Mouse (Mus musculus) cortical plate, adult 2 months (tissue): ENCODE results near the gene Rep15.

Source experiments
- CTCF ChIP-seq: fragments of 200-500 bp; IDR thresholded peaks from 2 replicates; pipeline ENCODE4 v1.5.1; 2011; ENCODE audit warnings: mild to moderate bottlenecking, control low read depth, low read length; ENCODE audit not compliant: insufficient read depth; ENCODE audit errors: extremely low read depth
- POLR2A ChIP-seq: fragments of 200-500 bp; IDR thresholded peaks from 2 replicates; pipeline ENCODE4 v1.6.1; 2011; ENCODE audit warnings: mild to moderate bottlenecking, low read length, control low read depth; ENCODE audit not compliant: insufficient read depth; ENCODE audit errors: extremely low read depth

- TF ChIP-seq CTCF (no peak), POLR2A (no peak)
Measured at GRCm38 (mm10) chr6:147023133-147023395, 9.3 kb upstream of the Rep15 start.
